Mouse (Mus musculus) ES-Bruce4 (cell line): Measurements from ENCODE around the gene Ints11. TPM values are rescaled to one million over a fixed set of nuclear protein-coding genes. Genes with fewer than 3 reads are reported as not detected.

Experiments used
- H3K27ac ChIP-seq: 2 replicates; pipeline ENCODE4 v1.5.1; 2012; ENCODE audit warnings: low read length, inconsistent platforms; ENCODE audit not compliant: insufficient read depth
- H3K27me3 ChIP-seq: 2 replicates; pipeline ENCODE4 v1.6.1; 2012; ENCODE audit warnings: mild to moderate bottlenecking, low read length, inconsistent platforms; ENCODE audit not compliant: control insufficient read depth, poor library complexity, insufficient read depth, severe bottlenecking
- H3K36me3 ChIP-seq: 2 replicates; pipeline ENCODE4 v1.6.1; 2012; ENCODE audit warnings: inconsistent platforms, mild to moderate bottlenecking, low read length, moderate library complexity; ENCODE audit not compliant: control insufficient read depth, poor library complexity, insufficient read depth, severe bottlenecking
- H3K4me1 ChIP-seq: one replicate; pipeline ENCODE4 v1.8.1; 2011; ENCODE audit warnings: low read length; ENCODE audit not compliant: control insufficient read depth, insufficient read depth
- H3K4me3 ChIP-seq: 2 replicates; pipeline ENCODE4 v1.5.1; 2011; ENCODE audit warnings: low read depth, mild to moderate bottlenecking, low read length
- H3K9ac ChIP-seq: 2 replicates; pipeline ENCODE4 v1.6.1; 2012; ENCODE audit warnings: low read depth, mild to moderate bottlenecking, inconsistent platforms; ENCODE audit not compliant: poor library complexity, severe bottlenecking
- H3K9me3 ChIP-seq: replicated peaks from 2 replicates; pipeline ENCODE4 v1.6.1; 2012; ENCODE audit warnings: mild to moderate bottlenecking, low read length, inconsistent platforms; ENCODE audit not compliant: control insufficient read depth, poor library complexity, insufficient read depth, severe bottlenecking
- CTCF ChIP-seq: IDR thresholded peaks from one replicate; pipeline ENCODE4 v1.8.1; 2011; ENCODE audit warnings: low read depth, low read length
- EP300 ChIP-seq: IDR thresholded peaks from 2 replicates; pipeline ENCODE4 v1.6.1; 2011; ENCODE audit warnings: low read depth, low read length; ENCODE audit not compliant: insufficient read depth
- POLR2A ChIP-seq: IDR thresholded peaks from one replicate; pipeline ENCODE4 v1.8.1; 2011; ENCODE audit warnings: low read length; ENCODE audit not compliant: insufficient read depth
- polyA plus RNA-seq: library from polyadenylated mRNA; stranded (reverse); fragments of >200 nt; gene quantifications from 2 replicates; pipeline ENCODE4 v1.2.4, GENCODE M21; 2011; ENCODE audit warnings: low read depth; ENCODE audit not compliant: missing spikeins, insufficient read depth, insufficient read length

Ints11 gene
- polyA plus RNA-seq, 1 experiment = 43.3 TPM

DNA sequence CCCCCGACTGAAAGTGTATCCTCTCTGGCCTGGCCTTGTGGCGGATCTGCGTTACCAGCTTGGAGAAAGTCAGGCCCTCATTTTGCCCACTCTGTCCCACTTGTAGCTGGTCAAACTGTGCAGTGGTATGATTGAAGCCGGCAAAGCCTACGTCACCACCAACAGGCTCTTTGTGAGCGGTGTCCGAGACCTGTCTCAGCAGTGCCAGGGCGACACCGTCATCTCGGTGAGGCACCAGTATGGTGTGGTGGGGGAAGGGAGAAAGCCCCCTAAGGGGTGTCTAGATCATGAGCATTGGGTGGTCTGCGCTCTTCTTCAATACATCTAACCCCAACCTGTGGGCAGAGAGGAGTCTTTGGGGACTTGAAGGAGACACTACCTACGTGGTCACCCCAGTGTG, 27.1 kb downstream of the Ints11 start:
- Histone ChIP-seq H3K27ac (no peak overlapping the region), H3K36me3 (no peaks in the 10 kb centered on the region), H3K4me3 (no peak overlapping the region), H3K9ac (no peak overlapping the region), H3K9me3 (no peaks in the 10 kb centered on the region), H3K4me1 (no peaks in the 10 kb centered on the region), H3K27me3 (no peaks in the 10 kb centered on the region)
- no peak for TF ChIP-seq POLR2A
- TF ChIP-seq EP300 = no peak
- no peak for TF ChIP-seq CTCF

DNA sequence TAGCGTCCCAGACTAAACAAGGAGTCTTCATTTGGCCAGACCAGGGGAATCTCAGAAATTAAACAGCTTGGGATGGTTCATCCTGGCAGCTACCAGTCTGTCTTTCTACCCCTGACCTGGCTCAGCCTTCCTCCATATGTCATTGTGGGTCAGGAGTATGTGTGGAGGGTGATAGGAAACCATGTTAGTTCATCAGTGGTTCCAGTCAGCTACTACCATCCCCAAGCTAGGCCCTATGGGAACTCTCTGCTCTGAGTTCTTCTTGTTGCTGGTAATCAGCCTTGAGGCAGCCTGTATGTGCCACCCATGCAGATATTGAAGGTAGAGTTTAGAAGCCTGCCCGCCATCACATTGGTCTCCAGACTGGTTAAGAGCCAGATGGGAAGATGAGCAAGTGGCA, 29.0 kb downstream of the Ints11 start:
- no peak overlapping the region for H3K4me3 ChIP-seq
- H3K27ac ChIP-seq = no peak overlapping the region
- H3K9me3 ChIP-seq = no peaks in the 10 kb centered on the region
- no peaks in the 10 kb centered on the region for H3K27me3 ChIP-seq
- no peaks in the 10 kb centered on the region for H3K4me1 ChIP-seq
- H3K9ac ChIP-seq = no peak overlapping the region
- TF ChIP-seq CTCF (no peak), POLR2A (no peak), EP300 (no peak)
- H3K36me3 ChIP-seq = no peaks in the 10 kb centered on the region

GRCm38 (mm10) chr4:155899355-155899754, 30.0 kb downstream of the Ints11 start:
- H3K4me1 ChIP-seq = no peaks in the 10 kb centered on the region
- no peaks in the 10 kb centered on the region for H3K9me3 ChIP-seq
- no peaks in the 10 kb centered on the region for H3K36me3 ChIP-seq
- H3K27me3 ChIP-seq = no peaks in the 10 kb centered on the region
- TF ChIP-seq EP300 (no peak), CTCF (no peak), POLR2A (no peak)
- H3K27ac ChIP-seq = no peak overlapping the region
- H3K9ac ChIP-seq = no peak overlapping the region
- H3K4me3 ChIP-seq = no peak overlapping the region

DNA sequence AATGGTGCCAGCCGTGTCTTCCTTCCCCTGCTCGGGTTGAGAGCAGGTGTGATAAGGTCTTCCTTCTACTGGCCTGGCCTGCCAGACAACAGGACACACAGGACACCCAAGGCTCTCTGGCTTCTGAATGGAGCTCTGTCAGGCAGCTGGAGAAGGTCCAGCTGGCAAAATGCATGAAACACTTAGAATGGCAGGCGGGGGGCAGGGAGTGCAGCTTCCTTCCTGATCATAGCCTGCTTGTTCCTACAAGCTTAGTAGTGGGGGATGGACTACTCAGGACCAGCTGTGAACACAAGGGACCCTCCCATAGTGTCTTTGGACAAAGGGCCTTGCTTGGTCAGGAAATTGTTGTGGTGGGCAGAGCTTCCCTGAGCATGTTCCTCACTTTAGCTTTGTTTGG, 31.9 kb downstream of the Ints11 start:
- Histone ChIP-seq H3K27me3 (no peaks in the 10 kb centered on the region), H3K4me3 (no peak overlapping the region), H3K27ac (no peak overlapping the region), H3K9me3 (no peaks in the 10 kb centered on the region), H3K4me1 (no peaks in the 10 kb centered on the region), H3K36me3 (no peaks in the 10 kb centered on the region), H3K9ac (no peak overlapping the region)
- TF ChIP-seq CTCF (no peak), POLR2A (no peak), EP300 (no peak)

DNA sequence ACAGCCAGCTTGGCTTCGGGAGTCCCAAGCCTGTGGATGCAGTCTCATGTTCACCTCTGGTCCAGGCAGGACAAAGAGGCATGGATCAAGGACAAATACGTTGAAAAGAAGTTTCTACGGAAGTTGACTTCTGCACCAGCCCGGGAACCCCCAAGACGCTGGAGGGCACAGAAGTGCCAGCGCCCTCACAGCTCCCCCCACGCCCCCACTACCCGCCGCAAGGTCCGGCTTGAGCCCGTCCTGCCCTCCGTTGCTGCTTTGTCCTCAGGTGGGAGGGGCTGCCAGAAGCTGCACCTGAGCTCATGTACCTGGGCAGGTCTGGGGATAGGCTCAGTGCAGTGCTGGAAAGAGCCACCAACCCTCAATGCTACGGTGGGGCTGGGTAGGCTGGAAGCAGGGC, 33.9 kb downstream of the Ints11 start:
- Histone ChIP-seq H3K27me3 (no peaks in the 10 kb centered on the region), H3K27ac (no peak overlapping the region), H3K9me3 (no peaks in the 10 kb centered on the region), H3K4me3 (no peak overlapping the region), H3K36me3 (no peaks in the 10 kb centered on the region), H3K4me1 (no peaks in the 10 kb centered on the region), H3K9ac (no peak overlapping the region)
- no peak for TF ChIP-seq EP300
- no peak for TF ChIP-seq CTCF
- no peak for TF ChIP-seq POLR2A

DNA sequence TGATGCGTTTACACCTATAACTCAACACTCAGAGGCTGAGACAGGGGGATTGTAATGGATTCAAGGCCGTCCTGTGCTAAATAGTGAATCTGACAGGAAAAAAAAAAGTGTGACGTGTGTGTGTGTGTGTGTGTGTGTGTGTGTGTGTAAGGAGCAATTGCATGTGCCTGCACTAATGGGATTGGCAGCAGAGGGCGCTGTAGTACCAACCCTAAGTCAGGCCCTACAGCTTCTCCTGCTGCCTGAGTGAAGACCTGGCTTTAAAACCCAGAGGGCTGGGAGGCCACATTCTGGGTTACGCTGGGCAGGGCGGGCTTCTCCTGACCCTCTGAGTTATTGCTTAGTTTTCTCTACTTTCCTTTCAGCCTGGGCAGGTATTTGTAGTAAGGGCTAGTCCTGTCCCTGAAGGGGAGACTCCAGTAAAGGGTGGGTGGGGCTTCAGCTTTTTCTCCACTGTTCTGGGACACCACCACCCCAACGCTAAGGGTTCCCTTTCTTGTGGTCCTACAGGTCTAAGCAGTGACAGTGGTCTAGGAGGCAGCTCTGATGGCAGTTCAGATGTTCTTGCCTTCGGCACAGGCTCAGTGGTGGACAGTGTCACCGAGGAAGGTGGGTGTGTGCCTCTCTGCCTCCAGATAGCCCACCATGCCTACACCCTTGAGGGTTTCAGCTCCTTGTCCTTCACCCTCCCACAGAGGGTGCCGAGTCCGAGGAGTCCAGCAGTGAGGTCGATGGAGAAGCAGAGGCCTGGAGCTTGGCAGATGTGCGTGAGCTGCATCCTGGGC, 35.2 kb downstream of the Ints11 start:
- Histone ChIP-seq H3K4me1 (no peaks in the 10 kb centered on the region), H3K9ac (no peak overlapping the region), H3K27ac (no peak overlapping the region), H3K36me3 (no peaks in the 10 kb centered on the region), H3K9me3 (no peaks in the 10 kb centered on the region), H3K4me3 (no peak overlapping the region), H3K27me3 (no peaks in the 10 kb centered on the region)
- TF ChIP-seq CTCF (peak; percentile 60), POLR2A (no peak), EP300 (no peak)
